Mouse (Mus musculus) heart, postnatal 0 days (tissue): ENCODE data around the gene C2cd2l.
A peak's percentile ranks its signal among the peaks of the same experiment; 100 is the strongest.

Source experiments
- CTCF ChIP-seq: IDR thresholded peaks from 2 replicates; pipeline ENCODE4 v1.5.1; 2016; ENCODE audit warnings: antibody characterized with exemption, control low read depth, low read depth
- EP300 ChIP-seq: IDR thresholded peaks from 2 replicates; pipeline ENCODE4 v1.6.1; 2016; ENCODE audit warnings: antibody characterized with exemption, low read depth

- TF ChIP-seq CTCF: no peak
- 0 out of 2 replicates have a peak, but pooled peaks have one; percentile 21 for TF ChIP-seq EP300
These were observed 8.7 kb downstream of the C2cd2l start for GRCm38 (mm10) chr9:44311136-44312134.
